Mouse (Mus musculus) E14TG2a.4 (cell line): ENCODE results near the gene Pole3.

Experiments used
- H3K27me3 ChIP-seq: 2 replicates; pipeline ENCODE4 v1.6.1; 2014; ENCODE audit warnings: low read length, control low read depth; ENCODE audit not compliant: insufficient read depth
- H3K36me3 ChIP-seq: 2 replicates; pipeline ENCODE4 v1.6.1; 2014; ENCODE audit warnings: low read length, control low read depth; ENCODE audit not compliant: insufficient read depth
- H3K4me1 ChIP-seq: replicated peaks from 2 replicates; pipeline ENCODE4 v1.6.1; 2014; ENCODE audit warnings: low read depth, low read length, control low read depth
- H3K4me3 ChIP-seq: replicated peaks from 2 replicates; pipeline ENCODE4 v1.5.1; 2014; ENCODE audit warnings: mild to moderate bottlenecking, low read length
- H3K9me3 ChIP-seq: 2 replicates; pipeline ENCODE4 v1.6.1; 2014; ENCODE audit warnings: low read length, control low read depth
- CTCF ChIP-seq: conservative IDR thresholded peaks from 2 replicates; pipeline ENCODE4 v1.5.1; 2014; ENCODE audit warnings: low read length
- NANOG ChIP-seq: IDR thresholded peaks from 2 replicates; pipeline ENCODE4 v1.6.1; 2014; ENCODE audit warnings: borderline replicate concordance, low read length, mixed read lengths
- POU5F1 ChIP-seq: IDR thresholded peaks from 2 replicates; pipeline ENCODE4 v1.6.1; 2014; ENCODE audit warnings: low read length, borderline replicate concordance

The Pole3 gene

DNA sequence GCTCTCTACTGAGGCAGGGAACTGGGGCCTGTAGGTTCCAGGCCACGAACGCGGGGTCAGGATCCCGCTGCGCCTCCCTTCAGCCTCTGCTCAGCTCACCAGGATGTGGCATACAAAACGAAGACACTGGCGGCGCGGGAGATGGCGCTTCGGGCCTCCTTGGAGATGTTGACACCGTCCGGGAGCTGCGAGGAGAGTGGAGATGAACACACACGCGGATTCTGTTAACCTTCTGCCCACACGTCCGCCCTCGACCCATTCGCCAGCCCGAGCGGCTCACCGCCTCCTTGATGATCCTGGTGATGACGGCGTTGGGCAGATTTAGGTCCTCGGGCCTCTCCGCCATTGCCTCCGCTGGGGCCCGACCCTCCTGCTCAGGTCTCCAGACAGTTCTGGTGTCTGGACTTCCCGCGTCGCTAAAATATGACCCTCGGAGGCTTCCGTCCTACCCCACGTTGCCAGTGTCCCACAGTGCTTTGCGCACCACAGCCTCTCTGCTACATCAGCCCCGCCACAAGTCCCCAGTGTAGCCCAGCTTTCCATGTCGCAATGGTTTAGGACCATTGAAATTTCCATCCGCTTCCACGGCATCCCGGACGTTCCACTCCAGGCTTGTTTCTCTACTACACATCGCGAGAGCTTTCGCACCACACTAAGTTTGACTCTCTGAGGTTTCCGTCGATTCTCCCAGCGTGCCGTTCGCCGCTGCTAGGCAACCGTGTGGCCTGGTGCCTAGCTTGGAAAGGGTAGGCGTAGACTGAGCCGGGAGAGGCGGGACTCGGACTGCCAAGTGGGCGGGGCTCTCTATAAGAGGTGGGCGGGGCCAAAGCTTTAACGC lies at the start of gene Pole3, which contains the start of gene 4933430I17Rik:
Gene Pole3 (minus strand): TSS at position 418 of the 838 bp plus-strand sequence.
Gene 4933430I17Rik (plus strand): TSS at position 719 of the 838 bp plus-strand sequence.
- Histone ChIP-seq H3K27me3 (peaks cover 7% of the 10 kb centered on the region), H3K9me3 (no peaks in the 10 kb centered on the region), H3K36me3 (peaks cover 29% of the 10 kb centered on the region), H3K4me3 (peak within 1 kb of the TSS; percentile 95), H3K4me1 (peaks cover 22% of the 10 kb centered on the region)
- TF ChIP-seq NANOG: no peak
- no peak for TF ChIP-seq CTCF
- TF ChIP-seq POU5F1: no peak

GRCm38 (mm10) chr4:62570029-62570428 lies 45.2 kb upstream of the Pole3 start:
- H3K4me3 ChIP-seq: no peak overlapping the region
- H3K36me3 ChIP-seq: no peaks in the 10 kb centered on the region
- TF ChIP-seq POU5F1 (no peak), NANOG (no peak), CTCF (no peak)
- 0 out of 2 replicates have a peak, but pooled peaks cover 7% of the 10 kb centered on the region for H3K27me3 ChIP-seq
- H3K9me3 ChIP-seq: no peaks in the 10 kb centered on the region
- no peaks in the 10 kb centered on the region for H3K4me1 ChIP-seq

DNA sequence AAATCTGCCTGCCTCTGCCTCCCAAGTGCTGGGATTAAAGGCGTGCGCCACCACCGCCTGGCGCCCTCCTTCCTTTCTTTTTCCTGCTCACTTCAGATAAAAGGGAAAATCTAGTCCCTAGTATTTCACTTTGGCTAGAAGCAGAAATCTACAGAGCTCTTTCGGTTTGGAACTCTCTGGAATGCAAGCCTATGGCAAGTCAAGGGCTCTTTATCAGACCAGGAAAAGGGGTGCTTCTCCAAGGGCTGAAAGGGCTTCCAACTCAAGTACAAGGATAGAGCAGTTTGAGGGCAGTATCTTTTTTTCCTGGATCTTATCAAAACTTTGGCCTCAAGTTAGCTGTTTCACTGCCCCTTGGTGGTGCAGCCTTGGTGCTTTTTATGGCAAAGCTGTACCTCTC lies 44.7 kb upstream of the Pole3 start:
- no peak overlapping the region for H3K4me3 ChIP-seq
- H3K36me3 ChIP-seq: no peaks in the 10 kb centered on the region
- H3K27me3 ChIP-seq: 0 out of 2 replicates have a peak, but pooled peaks cover 11% of the 10 kb centered on the region
- H3K4me1 ChIP-seq: no peaks in the 10 kb centered on the region
- no peak for TF ChIP-seq NANOG
- TF ChIP-seq CTCF: no peak
- no peak for TF ChIP-seq POU5F1
- H3K9me3 ChIP-seq: no peaks in the 10 kb centered on the region

GRCm38 (mm10) chr4:62568359-62568758 lies 43.5 kb upstream of the Pole3 start:
- Histone ChIP-seq H3K4me3 (no peak overlapping the region), H3K36me3 (no peaks in the 10 kb centered on the region), H3K9me3 (no peaks in the 10 kb centered on the region), H3K27me3 (0 out of 2 replicates have a peak, but pooled peaks cover 12% of the 10 kb centered on the region), H3K4me1 (no peaks in the 10 kb centered on the region)
- TF ChIP-seq CTCF: no peak
- no peak for TF ChIP-seq NANOG
- TF ChIP-seq POU5F1: no peak

DNA sequence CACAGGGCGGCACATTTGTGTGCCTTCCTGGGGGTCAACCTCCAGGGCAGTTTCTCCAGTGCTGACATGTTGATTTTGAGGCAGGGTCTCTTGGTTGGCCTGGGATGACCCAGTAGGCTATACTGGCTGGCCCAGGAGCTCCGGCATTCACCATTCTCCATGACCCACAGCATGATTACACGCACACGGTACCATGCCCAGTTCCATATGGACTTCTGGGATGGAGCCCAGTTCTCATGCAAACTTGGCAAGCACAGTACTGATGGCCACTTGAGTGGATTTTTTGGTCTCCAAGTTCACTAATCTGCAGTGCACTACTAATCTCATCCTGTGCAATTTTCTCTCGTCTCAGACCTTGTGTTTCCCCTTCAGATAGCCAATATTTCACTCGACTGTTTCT lies 42.8 kb upstream of the Pole3 start:
- H3K36me3 ChIP-seq: no peaks in the 10 kb centered on the region
- no peak overlapping the region for H3K4me3 ChIP-seq
- TF ChIP-seq NANOG (no peak), POU5F1 (no peak), CTCF (no peak)
- no peaks in the 10 kb centered on the region for H3K9me3 ChIP-seq
- 0 out of 2 replicates have a peak, but pooled peaks cover 12% of the 10 kb centered on the region for H3K27me3 ChIP-seq
- no peaks in the 10 kb centered on the region for H3K4me1 ChIP-seq

DNA sequence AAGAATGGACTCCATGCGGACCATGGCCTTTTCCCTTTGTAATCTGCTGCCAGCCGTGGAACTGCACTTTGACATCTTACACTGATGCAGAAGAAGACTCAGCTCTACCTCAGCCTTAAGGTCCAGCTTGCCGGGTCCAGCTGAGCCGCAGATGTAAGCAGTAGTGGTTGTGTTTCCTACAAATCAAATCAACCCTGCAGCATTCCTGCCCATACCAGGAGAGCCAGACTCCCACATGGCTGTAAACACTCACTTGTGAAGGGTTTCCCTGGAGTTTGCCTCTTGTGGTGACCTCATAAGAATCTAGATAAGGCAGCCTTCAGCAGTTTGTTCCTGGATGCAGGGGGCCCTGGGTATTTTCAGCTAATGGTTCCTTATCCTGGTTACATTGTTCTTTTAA lies 41.7 kb upstream of the Pole3 start:
- Histone ChIP-seq H3K27me3 (0 out of 2 replicates have a peak, but pooled peaks cover 12% of the 10 kb centered on the region), H3K4me3 (no peak overlapping the region), H3K9me3 (no peaks in the 10 kb centered on the region), H3K36me3 (no peaks in the 10 kb centered on the region), H3K4me1 (no peaks in the 10 kb centered on the region)
- TF ChIP-seq CTCF (no peak), POU5F1 (no peak), NANOG (no peak)

- Histone ChIP-seq H3K4me3 (no peak overlapping the region), H3K36me3 (no peaks in the 10 kb centered on the region)
- TF ChIP-seq NANOG (no peak), CTCF (no peak), POU5F1 (no peak)
These were observed 37.1 kb upstream of the Pole3 start for GRCm38 (mm10) chr4:62562006-62562405.

GRCm38 (mm10) chr4:62561630-62562001 lies 36.7 kb upstream of the Pole3 start:
- Histone ChIP-seq H3K36me3 (no peaks in the 10 kb centered on the region), H3K4me1 (no peaks in the 10 kb centered on the region), H3K9me3 (no peaks in the 10 kb centered on the region), H3K4me3 (no peak overlapping the region), H3K27me3 (0 out of 2 replicates have a peak, but pooled peaks cover 8% of the 10 kb centered on the region)
- no peak for TF ChIP-seq NANOG
- TF ChIP-seq POU5F1: no peak
- TF ChIP-seq CTCF: no peak

More at GRCm38 (mm10) chr4:62562006-62562405, 37.1 kb upstream of the Pole3 start:
- H3K27me3 ChIP-seq: 0 out of 2 replicates have a peak, but pooled peaks cover 8% of the 10 kb centered on the region
- no peaks in the 10 kb centered on the region for H3K9me3 ChIP-seq
- H3K4me1 ChIP-seq: no peaks in the 10 kb centered on the region
